17 mouse cellular contexts compared by ENCODE assay signal in the genomic region with DNA sequence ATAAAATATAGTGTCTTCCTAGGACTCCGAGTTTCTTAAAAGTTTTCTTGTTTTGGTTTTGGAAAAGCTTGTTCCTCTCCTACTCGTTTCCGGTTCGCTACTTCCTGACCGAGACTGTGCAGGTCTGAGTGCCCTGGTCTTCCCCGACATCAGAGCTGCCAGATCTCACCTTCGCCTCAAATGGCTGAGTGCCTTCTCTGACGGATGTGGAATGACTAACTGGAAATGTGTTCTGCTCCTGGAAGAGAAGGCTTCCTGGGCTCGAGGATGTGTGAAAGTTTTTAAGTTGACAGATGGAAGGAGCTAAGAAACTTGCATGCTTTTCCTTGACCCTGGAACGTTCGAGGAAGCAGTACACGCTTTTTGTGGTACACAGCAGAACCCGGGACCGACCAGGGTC.
A peak's percentile ranks its signal among the peaks of the same experiment; 100 is the strongest.
DNase-seq lines count a peak whose midpoint lies in the region; ATAC-seq and TF ChIP-seq lines count a peak whose summit lies in the region.
"Had no signal": no experiment of that assay in that cellular context is flagged by ENCODE, and none has a peak within 500 bp of the region (broad histone marks: within the 10 kb centered on the region; RNA-seq: fewer than 3 reads in every experiment).

No protein-coding gene starts in this region.

- no peak overlapping the region for H3K27ac ChIP-seq in hindbrain, postnatal 0 days
- no peak overlapping the region for H3K27ac ChIP-seq in hindbrain, embryonic 14.5 days
- H3K27ac ChIP-seq in forebrain, embryonic 16.5 days (ENCODE audit: low read length), result peak overlapping the region; percentile 85
- H3K27ac ChIP-seq in heart, embryonic 15.5 days, result peak overlapping the region; percentile 31; the same call in 1 of the 2 replicates
- H3K27ac ChIP-seq in stomach, postnatal 0 days (replicated peaks), result no peak overlapping the region
- H3K27ac ChIP-seq: intestine, embryonic 15.5 days; limb, embryonic 15.5 days had no signal

- no peak for TF ChIP-seq CTCF in hindbrain, postnatal 0 days (IDR thresholded peaks at IDR 0.05; ENCODE audit: low read depth)
- no peak for TF ChIP-seq CTCF in stomach, postnatal 0 days (IDR thresholded peaks at IDR 0.05; ENCODE audit: low read depth)

- H3K27me3 ChIP-seq in hindbrain, postnatal 0 days (ENCODE audit: insufficient read depth, low read length), result no peaks in the 10 kb centered on the region
- no peaks in the 10 kb centered on the region for H3K27me3 ChIP-seq in hindbrain, embryonic 14.5 days (ENCODE audit: control insufficient read depth, insufficient read depth, low read length)
- H3K27me3 ChIP-seq in forebrain, embryonic 16.5 days (replicated peaks; ENCODE audit: control insufficient read depth, insufficient read depth, low read length), result no peaks in the 10 kb centered on the region
- no peaks in the 10 kb centered on the region for H3K27me3 ChIP-seq in heart, embryonic 15.5 days
- no peaks in the 10 kb centered on the region for H3K27me3 ChIP-seq in stomach, postnatal 0 days (ENCODE audit: control insufficient read depth, insufficient read depth, low read length)
- H3K27me3 ChIP-seq: CH12.LX; intestine, embryonic 15.5 days; limb, embryonic 15.5 days had no signal

- peaks cover under 1% of the 10 kb centered on the region; the same call in 1 of the 2 replicates for H3K4me1 ChIP-seq in hindbrain, postnatal 0 days (ENCODE audit: insufficient read depth, low read length)
- peaks cover 17% of the 10 kb centered on the region for H3K4me1 ChIP-seq in hindbrain, embryonic 14.5 days (replicated peaks; ENCODE audit: control insufficient read depth, insufficient read depth, low read length)
- H3K4me1 ChIP-seq in forebrain, embryonic 16.5 days (replicated peaks; ENCODE audit: control insufficient read depth, insufficient read depth, low read length), result peaks cover 32% of the 10 kb centered on the region
- H3K4me1 ChIP-seq in heart, embryonic 15.5 days (replicated peaks), result peaks cover 40% of the 10 kb centered on the region
- no peaks in the 10 kb centered on the region for H3K4me1 ChIP-seq in stomach, postnatal 0 days (replicated peaks; ENCODE audit: control insufficient read depth, insufficient read depth)

- ATAC-seq in hindbrain, postnatal 0 days, result no peak
- ATAC-seq in hindbrain, embryonic 14.5 days (ENCODE audit: low FRiP score), result no peak
- ATAC-seq in forebrain, embryonic 16.5 days, result no peak
- no peak for ATAC-seq in heart, embryonic 15.5 days (replicated peaks; ENCODE audit: insufficient number of reproducible peaks, insufficient read depth, low FRiP score, low read depth)
- ATAC-seq in stomach, postnatal 0 days (ENCODE audit: low FRiP score, low TSS enrichment), result no peak
- ATAC-seq: intestine, embryonic 15.5 days; liver, postnatal 0 days had no signal

- no peak overlapping the region for H3K4me2 ChIP-seq in hindbrain, postnatal 0 days (ENCODE audit: low read depth, low read length)
- H3K4me2 ChIP-seq in hindbrain, embryonic 14.5 days (replicated peaks), result no peak overlapping the region
- no peak overlapping the region for H3K4me2 ChIP-seq in forebrain, embryonic 16.5 days (ENCODE audit: low read length)
- H3K4me2 ChIP-seq in heart, embryonic 15.5 days, result no peak overlapping the region
- H3K4me2 ChIP-seq in stomach, postnatal 0 days (replicated peaks; ENCODE audit: low read depth), result no peak overlapping the region
- H3K4me2 ChIP-seq: intestine, embryonic 15.5 days; limb, embryonic 15.5 days; midbrain, embryonic 11.5 days had no signal

- H3K36me3 ChIP-seq in hindbrain, postnatal 0 days (ENCODE audit: insufficient read depth, low read length), result no peaks in the 10 kb centered on the region
- no peaks in the 10 kb centered on the region for H3K36me3 ChIP-seq in hindbrain, embryonic 14.5 days (replicated peaks; ENCODE audit: control insufficient read depth, insufficient read depth)
- no peaks in the 10 kb centered on the region for H3K36me3 ChIP-seq in forebrain, embryonic 16.5 days (ENCODE audit: control insufficient read depth, insufficient read depth)
- no peaks in the 10 kb centered on the region for H3K36me3 ChIP-seq in heart, embryonic 15.5 days
- H3K36me3 ChIP-seq in stomach, postnatal 0 days (ENCODE audit: control insufficient read depth, insufficient read depth, low read length), result no peaks in the 10 kb centered on the region
- H3K36me3 ChIP-seq: intestine, embryonic 15.5 days; limb, embryonic 15.5 days had no signal

- H3K9ac ChIP-seq in hindbrain, postnatal 0 days (replicated peaks; ENCODE audit: low read length), result no peak overlapping the region
- H3K9ac ChIP-seq in hindbrain, embryonic 14.5 days, result no peak overlapping the region
- no peak overlapping the region for H3K9ac ChIP-seq in forebrain, embryonic 16.5 days (replicated peaks; ENCODE audit: low read depth, low read length)
- H3K9ac ChIP-seq in heart, embryonic 15.5 days, result no peak overlapping the region
- H3K9ac ChIP-seq in stomach, postnatal 0 days (ENCODE audit: low read length), result no peak overlapping the region
- H3K9ac ChIP-seq: intestine, embryonic 15.5 days; limb, embryonic 15.5 days; liver, postnatal 0 days had no signal

- H3K4me3 ChIP-seq in hindbrain, postnatal 0 days (ENCODE audit: low read length), result no peak overlapping the region
- no peak overlapping the region for H3K4me3 ChIP-seq in hindbrain, embryonic 14.5 days (replicated peaks; ENCODE audit: low read length)
- no peak overlapping the region for H3K4me3 ChIP-seq in forebrain, embryonic 16.5 days (replicated peaks; ENCODE audit: low read length)
- no peak overlapping the region for H3K4me3 ChIP-seq in heart, embryonic 15.5 days
- H3K4me3 ChIP-seq in stomach, postnatal 0 days (ENCODE audit: low read depth, low read length), result no peak overlapping the region
- H3K4me3 ChIP-seq: intestine, embryonic 15.5 days; limb, embryonic 15.5 days; myocyte had no signal

- DNase-seq in adrenal gland, postnatal 10 days, result peak; percentile 13
- no peak for DNase-seq in adrenal gland, adult 8-10 months
- peak; percentile 19 for DNase-seq in hindbrain, postnatal 0 days (ENCODE audit: low spot score)
- no peak for DNase-seq in hindbrain, embryonic 14.5 days (ENCODE audit: low spot score)
- no peak for DNase-seq in yolk sac, embryonic 10.5 days (ENCODE audit: low spot score)
- no peak for DNase-seq in stomach, postnatal 0 days (ENCODE audit: low spot score)
- DNase-seq: cerebellum, adult 11 months; liver, postnatal 0 days; right cerebral cortex, postnatal 14 days; thymus, postnatal 36 days had no signal

- H3K9me3 ChIP-seq in hindbrain, postnatal 0 days (ENCODE audit: low read length), result no peaks in the 10 kb centered on the region
- no peaks in the 10 kb centered on the region for H3K9me3 ChIP-seq in hindbrain, embryonic 14.5 days (ENCODE audit: control insufficient read depth, low read length)
- no peaks in the 10 kb centered on the region for H3K9me3 ChIP-seq in forebrain, embryonic 16.5 days (ENCODE audit: control insufficient read depth, low read length)
- H3K9me3 ChIP-seq in heart, embryonic 15.5 days (replicated peaks), result no peaks in the 10 kb centered on the region
- no peaks in the 10 kb centered on the region for H3K9me3 ChIP-seq in stomach, postnatal 0 days (ENCODE audit: control insufficient read depth, low read length)
- H3K9me3 ChIP-seq: intestine, embryonic 15.5 days; limb, embryonic 15.5 days had no signal

- 72% methylated on average over 14 of the region's 14 CpGs for WGBS in hindbrain, postnatal 0 days
- WGBS in hindbrain, embryonic 14.5 days, result 76% methylated on average over 14 of the region's 14 CpGs
- 49% methylated on average over 14 of the region's 14 CpGs for WGBS in forebrain, embryonic 16.5 days
- WGBS in heart, embryonic 15.5 days, result 51% methylated on average over 14 of the region's 14 CpGs
- 76% methylated on average over 14 of the region's 14 CpGs for WGBS in stomach, postnatal 0 days

- TF ChIP-seq EP300 in stomach, postnatal 0 days (optimal IDR thresholded peaks at IDR 0.05), result no peak

Comparison
In these comparisons a context has a peak if more than half of its experiments do, and no peak if none do; other contexts are left out.
1. DNase-seq: peak in adrenal gland, postnatal 10 days (single experiment) and hindbrain, postnatal 0 days (single experiment); none in adrenal gland, adult 8-10 months (single experiment), hindbrain, embryonic 14.5 days (single experiment), yolk sac, embryonic 10.5 days (single experiment) and stomach, postnatal 0 days (single experiment).
2. H3K27ac ChIP-seq: peak in forebrain, embryonic 16.5 days (single experiment) and heart, embryonic 15.5 days (single experiment); none in hindbrain, postnatal 0 days (single experiment), hindbrain, embryonic 14.5 days (single experiment) and stomach, postnatal 0 days (single experiment).